Mouse (Mus musculus): Measurements from ENCODE around the gene Abcb9. TPM values are rescaled to one million over a fixed set of nuclear protein-coding genes. Genes with fewer than 3 reads are reported as not detected.
"Not testable (repeated sequence)": the region's sequence is repeated elsewhere in the genome, so short reads cannot be mapped to it uniquely, and the experiment has no call there.

Gene Abcb9
- polyA plus RNA-seq, 1 experiment from 2014 or later, result 13.4 TPM

DNA sequence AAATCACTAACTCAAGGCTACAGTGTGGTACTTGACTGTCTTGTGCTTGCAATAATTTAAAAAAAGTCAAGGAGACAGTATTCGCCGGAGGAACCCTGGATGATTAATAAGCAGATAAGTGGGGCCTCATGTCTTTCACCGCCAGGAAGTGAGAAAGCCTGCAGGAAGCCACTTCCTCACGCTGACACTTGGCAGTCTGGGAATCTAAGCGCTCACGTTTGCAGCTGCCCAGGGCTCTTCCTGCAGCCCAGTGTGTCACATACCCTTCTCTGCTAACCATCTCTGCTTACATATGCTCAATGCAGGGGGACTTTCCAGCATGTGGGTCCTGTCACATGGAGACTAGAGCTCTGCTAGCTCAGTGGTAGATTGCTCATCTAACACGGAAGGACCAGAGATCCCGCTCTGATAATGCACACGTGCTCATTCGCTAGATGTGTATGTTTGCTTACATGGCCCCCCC lies 20.7 kb downstream of the Abcb9 start:
- no peak for ATAC-seq
- H3K9me3 ChIP-seq (ENCODE audit: control insufficient read depth, low read length), result no peaks in the 10 kb centered on the region
- 76% methylated on average over 10 of the region's 10 CpGs for WGBS
- H3K4me3 ChIP-seq (replicated peaks; ENCODE audit: low read length), result no peak overlapping the region
- no peaks in the 10 kb centered on the region for H3K27me3 ChIP-seq (replicated peaks; ENCODE audit: control insufficient read depth, insufficient read depth, low read length)
- H3K36me3 ChIP-seq (ENCODE audit: control insufficient read depth, insufficient read depth), result no peaks in the 10 kb centered on the region
- no peak overlapping the region for H3K4me2 ChIP-seq (ENCODE audit: low read length)
- no peak overlapping the region for H3K9ac ChIP-seq (replicated peaks; ENCODE audit: low read depth, low read length)
- peaks cover 27% of the 10 kb centered on the region for H3K4me1 ChIP-seq (replicated peaks; ENCODE audit: control insufficient read depth, insufficient read depth, low read length)
- no peak overlapping the region for H3K27ac ChIP-seq (ENCODE audit: low read length)

DNA sequence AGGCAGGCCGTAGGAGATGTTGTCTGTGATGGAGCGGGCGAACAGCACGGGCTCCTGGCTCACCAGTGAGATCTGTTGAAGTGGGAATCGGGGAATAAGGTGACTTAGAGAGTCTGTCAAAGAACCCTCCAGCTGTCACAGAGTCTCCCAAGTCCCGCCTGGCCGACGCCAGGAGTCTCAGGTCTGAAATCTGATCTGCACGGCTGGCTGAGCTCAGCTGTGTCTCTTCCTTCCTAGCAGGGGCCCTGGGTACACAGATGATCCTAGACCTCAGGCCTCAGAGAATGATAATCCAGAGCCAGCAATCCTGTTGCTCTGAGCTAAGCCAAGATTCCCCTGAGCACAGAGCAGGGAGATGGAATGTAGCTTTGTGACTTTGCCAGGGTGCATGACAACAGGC lies 21.9 kb downstream of the Abcb9 start:
- H3K9ac ChIP-seq (replicated peaks; ENCODE audit: low read depth, low read length), result no peak overlapping the region
- no peaks in the 10 kb centered on the region for H3K36me3 ChIP-seq (ENCODE audit: control insufficient read depth, insufficient read depth)
- H3K27ac ChIP-seq (ENCODE audit: low read length), result no peak overlapping the region
- H3K9me3 ChIP-seq (ENCODE audit: control insufficient read depth, low read length), result no peaks in the 10 kb centered on the region
- H3K4me2 ChIP-seq (ENCODE audit: low read length), result no peak overlapping the region
- H3K4me1 ChIP-seq (replicated peaks; ENCODE audit: control insufficient read depth, insufficient read depth, low read length), result peaks cover 15% of the 10 kb centered on the region
- no peaks in the 10 kb centered on the region for H3K27me3 ChIP-seq (replicated peaks; ENCODE audit: control insufficient read depth, insufficient read depth, low read length)
- no peak overlapping the region for H3K4me3 ChIP-seq (replicated peaks; ENCODE audit: low read length)
- WGBS, result 63% methylated on average over 9 of the region's 9 CpGs
- no peak for ATAC-seq

DNA sequence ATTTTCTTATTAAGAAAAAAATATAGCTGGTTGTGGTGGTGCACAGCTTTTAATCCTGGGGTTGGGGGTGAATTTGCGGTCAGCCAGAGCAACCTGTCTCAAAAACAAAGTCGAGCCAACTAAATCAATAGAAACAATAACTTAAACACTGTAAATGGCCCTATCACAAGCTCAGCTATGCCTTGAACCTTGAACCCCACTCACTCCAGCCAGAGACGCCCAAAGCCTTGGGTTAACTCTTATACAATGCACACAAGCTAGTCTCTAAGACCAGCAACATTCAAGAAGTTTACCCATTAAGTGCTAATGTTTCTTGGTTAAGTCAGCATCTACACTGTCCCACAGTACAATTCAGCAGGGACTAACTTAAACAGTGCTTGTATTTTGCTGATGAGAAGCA lies 25.9 kb downstream of the Abcb9 start:
- Histone ChIP-seq H3K4me3 (replicated peaks; ENCODE audit: low read length) (no peak overlapping the region), H3K4me1 (replicated peaks; ENCODE audit: control insufficient read depth, insufficient read depth, low read length) (no peaks in the 10 kb centered on the region), H3K4me2 (ENCODE audit: low read length) (no peak overlapping the region), H3K9me3 (ENCODE audit: control insufficient read depth, low read length) (no peaks in the 10 kb centered on the region), H3K27ac (ENCODE audit: low read length) (no peak overlapping the region), H3K9ac (replicated peaks; ENCODE audit: low read depth, low read length) (no peak overlapping the region), H3K27me3 (replicated peaks; ENCODE audit: control insufficient read depth, insufficient read depth, low read length) (no peaks in the 10 kb centered on the region), H3K36me3 (ENCODE audit: control insufficient read depth, insufficient read depth) (no peaks in the 10 kb centered on the region)
- WGBS, result 88% methylated on average over 3 of the region's 3 CpGs
- no peak for ATAC-seq

DNA sequence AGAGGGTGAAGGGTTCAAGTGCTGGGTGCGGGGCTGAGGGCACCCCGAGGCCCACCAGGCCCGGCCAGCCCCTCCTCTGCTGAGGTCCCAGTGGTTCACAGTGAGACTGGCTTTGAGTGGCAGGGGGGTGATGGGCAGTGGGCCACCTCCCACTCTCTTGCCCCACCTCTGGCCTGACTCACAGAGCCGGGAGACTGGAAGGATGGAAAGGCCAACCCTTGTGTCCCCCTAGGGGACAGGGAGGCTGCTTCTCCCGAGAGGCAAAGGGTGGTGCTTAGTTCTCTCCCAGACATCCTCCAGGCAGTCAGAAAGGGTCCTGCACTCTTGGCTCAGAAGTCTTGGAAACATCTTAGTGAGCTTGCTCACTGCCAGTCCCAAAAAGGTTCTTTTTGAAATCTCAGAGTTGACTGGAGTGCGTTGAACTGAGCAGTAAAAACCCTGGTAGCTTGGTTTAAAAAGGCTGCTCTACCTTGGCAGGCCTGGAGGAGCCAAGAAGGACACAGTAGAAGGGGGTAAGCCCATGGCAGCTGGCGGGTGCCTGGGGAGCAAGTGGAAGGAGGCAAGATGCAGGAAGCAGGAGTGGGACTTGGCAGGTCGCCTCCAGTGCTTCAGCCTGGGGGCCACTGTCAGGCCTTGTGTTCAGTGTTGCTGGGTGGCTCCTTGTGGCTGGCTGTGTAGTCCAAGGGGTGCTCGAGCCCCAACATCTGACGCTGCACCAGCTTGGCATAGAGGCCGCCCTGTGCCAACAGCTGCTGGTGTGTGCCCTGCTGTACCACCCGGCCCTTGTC lies 33.4 kb downstream of the Abcb9 start:
- ATAC-seq, result no peak
- Histone ChIP-seq H3K27ac (ENCODE audit: low read length) (peak overlapping the region; percentile 53; the same call in 1 of the 2 replicates), H3K9me3 (ENCODE audit: control insufficient read depth, low read length) (no peaks in the 10 kb centered on the region), H3K27me3 (replicated peaks; ENCODE audit: control insufficient read depth, insufficient read depth, low read length) (no peaks in the 10 kb centered on the region), H3K4me1 (replicated peaks; ENCODE audit: control insufficient read depth, insufficient read depth, low read length) (peaks cover 8% of the 10 kb centered on the region), H3K4me2 (ENCODE audit: low read length) (no peak overlapping the region), H3K4me3 (replicated peaks; ENCODE audit: low read length) (no peak overlapping the region), H3K9ac (replicated peaks; ENCODE audit: low read depth, low read length) (no peak overlapping the region), H3K36me3 (ENCODE audit: control insufficient read depth, insufficient read depth) (no peaks in the 10 kb centered on the region)
- 66% methylated on average over 12 of the region's 12 CpGs for WGBS

DNA sequence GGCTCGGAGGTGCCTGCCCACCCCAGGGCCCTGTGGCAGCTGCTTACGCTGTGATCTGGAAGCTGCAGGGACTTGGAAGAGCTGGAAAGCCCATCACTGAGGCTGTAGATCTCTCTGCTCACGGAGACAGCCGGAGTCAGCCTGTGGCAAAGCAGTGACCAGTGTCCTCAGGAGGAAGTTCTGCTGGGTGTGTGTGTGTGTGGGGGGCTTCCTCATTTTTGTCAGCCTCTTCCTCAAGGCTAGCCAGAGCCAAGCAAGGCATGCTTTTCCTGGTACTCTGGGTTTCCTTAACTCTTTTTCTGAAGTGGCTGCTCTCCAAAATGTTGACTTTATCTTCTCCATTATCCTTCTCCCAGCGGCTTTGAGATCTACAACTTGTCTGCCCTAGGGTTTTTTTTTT lies 35.9 kb downstream of the Abcb9 start:
- H3K4me1 ChIP-seq (replicated peaks; ENCODE audit: control insufficient read depth, insufficient read depth, low read length), result peaks cover 8% of the 10 kb centered on the region
- no peaks in the 10 kb centered on the region for H3K36me3 ChIP-seq (ENCODE audit: control insufficient read depth, insufficient read depth)
- no peaks in the 10 kb centered on the region for H3K27me3 ChIP-seq (replicated peaks; ENCODE audit: control insufficient read depth, insufficient read depth, low read length)
- H3K4me2 ChIP-seq (ENCODE audit: low read length), result no peak overlapping the region
- 81% methylated on average over 5 of the region's 5 CpGs for WGBS
- H3K27ac ChIP-seq (ENCODE audit: low read length), result no peak overlapping the region
- H3K9ac ChIP-seq (replicated peaks; ENCODE audit: low read depth, low read length), result no peak overlapping the region
- H3K9me3 ChIP-seq (ENCODE audit: control insufficient read depth, low read length), result no peaks in the 10 kb centered on the region
- H3K4me3 ChIP-seq (replicated peaks; ENCODE audit: low read length), result no peak overlapping the region
- ATAC-seq, result no peak

DNA sequence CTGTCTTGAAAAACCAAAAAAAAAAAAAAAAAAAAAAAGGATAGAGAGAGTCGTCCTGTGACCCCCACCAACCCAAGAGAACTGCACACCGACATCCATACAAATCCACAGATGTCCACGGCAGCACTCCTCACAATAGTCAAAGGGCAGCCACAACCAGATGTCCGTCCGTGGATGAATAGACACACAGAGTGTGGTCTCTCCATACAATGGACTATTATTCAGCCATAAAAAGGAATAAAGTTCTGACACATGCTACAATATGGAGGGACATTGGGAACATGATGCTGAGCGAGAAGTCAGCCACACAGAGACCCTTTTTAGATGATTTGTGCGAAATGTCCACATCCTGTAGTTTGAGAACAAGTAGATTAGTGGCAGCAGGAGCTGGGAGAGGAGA lies 36.8 kb downstream of the Abcb9 start:
- no peak overlapping the region for H3K4me3 ChIP-seq (replicated peaks; ENCODE audit: low read length)
- peaks cover 8% of the 10 kb centered on the region for H3K4me1 ChIP-seq (replicated peaks; ENCODE audit: control insufficient read depth, insufficient read depth, low read length)
- H3K27me3 ChIP-seq (replicated peaks; ENCODE audit: control insufficient read depth, insufficient read depth, low read length), result no peaks in the 10 kb centered on the region
- no peak for ATAC-seq
- H3K4me2 ChIP-seq (ENCODE audit: low read length), result no peak overlapping the region
- WGBS, result 62% methylated on average over 7 of the region's 7 CpGs
- H3K9me3 ChIP-seq (ENCODE audit: control insufficient read depth, low read length), result no peaks in the 10 kb centered on the region
- no peak overlapping the region for H3K9ac ChIP-seq (replicated peaks; ENCODE audit: low read depth, low read length)
- H3K27ac ChIP-seq (ENCODE audit: low read length), result no peak overlapping the region
- H3K36me3 ChIP-seq (ENCODE audit: control insufficient read depth, insufficient read depth), result no peaks in the 10 kb centered on the region

DNA sequence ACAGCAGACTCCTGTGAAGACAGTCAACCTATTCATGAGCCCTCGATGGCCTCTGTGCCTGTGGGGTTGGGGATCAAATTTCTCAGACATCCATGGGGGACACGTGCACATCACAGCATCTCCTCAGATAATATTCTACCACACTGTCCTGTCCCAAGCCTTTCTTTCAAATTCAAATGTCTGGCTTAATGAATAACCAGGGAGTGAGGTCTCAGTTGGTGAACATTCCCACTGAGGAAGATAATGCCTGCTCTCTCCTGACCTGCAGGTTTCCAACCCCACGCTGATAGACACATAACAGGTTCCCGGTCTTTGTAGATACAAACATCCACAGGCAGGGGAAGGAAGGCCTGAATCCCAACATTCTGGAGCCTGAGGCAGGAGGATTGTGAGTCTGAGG lies 38.6 kb downstream of the Abcb9 start:
- H3K9me3 ChIP-seq (ENCODE audit: control insufficient read depth, low read length), result no peaks in the 10 kb centered on the region
- no peak overlapping the region for H3K4me2 ChIP-seq (ENCODE audit: low read length)
- peaks cover 1% of the 10 kb centered on the region; the same call in 1 of the 2 replicates for H3K4me1 ChIP-seq (replicated peaks; ENCODE audit: control insufficient read depth, insufficient read depth, low read length)
- ATAC-seq, result no peak
- H3K27ac ChIP-seq (ENCODE audit: low read length), result no peak overlapping the region
- no peak overlapping the region for H3K4me3 ChIP-seq (replicated peaks; ENCODE audit: low read length)
- H3K27me3 ChIP-seq (replicated peaks; ENCODE audit: control insufficient read depth, insufficient read depth, low read length), result no peaks in the 10 kb centered on the region
- no peaks in the 10 kb centered on the region for H3K36me3 ChIP-seq (ENCODE audit: control insufficient read depth, insufficient read depth)
- WGBS, result 49% methylated on average over 4 of the region's 4 CpGs
- H3K9ac ChIP-seq (replicated peaks; ENCODE audit: low read depth, low read length), result no peak overlapping the region

DNA sequence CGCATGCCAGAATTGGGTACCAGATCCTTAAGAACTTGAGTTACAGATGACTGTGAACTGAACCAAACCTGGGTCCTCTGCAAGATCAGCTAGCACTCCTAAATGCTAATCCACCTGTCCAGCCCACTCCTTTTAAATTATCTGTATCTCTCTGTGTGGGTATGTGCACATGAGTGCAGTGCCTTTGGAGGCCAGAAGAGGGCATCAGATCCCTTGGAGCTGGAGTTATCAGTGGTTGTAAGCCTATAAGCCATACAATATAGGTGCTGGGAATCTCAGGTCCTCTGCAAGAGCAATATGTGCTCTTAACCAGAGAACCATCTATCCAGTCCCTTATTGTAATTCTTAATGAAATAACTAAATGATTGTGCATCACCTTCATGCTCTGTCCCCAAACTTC lies 39.4 kb downstream of the Abcb9 start:
- Histone ChIP-seq H3K4me2 (ENCODE audit: low read length) (no peak overlapping the region), H3K4me3 (replicated peaks; ENCODE audit: low read length) (no peak overlapping the region), H3K9me3 (ENCODE audit: control insufficient read depth, low read length) (no peaks in the 10 kb centered on the region), H3K9ac (replicated peaks; ENCODE audit: low read depth, low read length) (no peak overlapping the region), H3K27ac (ENCODE audit: low read length) (no peak overlapping the region), H3K36me3 (ENCODE audit: control insufficient read depth, insufficient read depth) (no peaks in the 10 kb centered on the region), H3K4me1 (replicated peaks; ENCODE audit: control insufficient read depth, insufficient read depth, low read length) (no peaks in the 10 kb centered on the region), H3K27me3 (replicated peaks; ENCODE audit: control insufficient read depth, insufficient read depth, low read length) (no peaks in the 10 kb centered on the region)
- ATAC-seq, result no peak
- WGBS, result 97% methylated on average over 1 of the region's 1 CpGs

DNA sequence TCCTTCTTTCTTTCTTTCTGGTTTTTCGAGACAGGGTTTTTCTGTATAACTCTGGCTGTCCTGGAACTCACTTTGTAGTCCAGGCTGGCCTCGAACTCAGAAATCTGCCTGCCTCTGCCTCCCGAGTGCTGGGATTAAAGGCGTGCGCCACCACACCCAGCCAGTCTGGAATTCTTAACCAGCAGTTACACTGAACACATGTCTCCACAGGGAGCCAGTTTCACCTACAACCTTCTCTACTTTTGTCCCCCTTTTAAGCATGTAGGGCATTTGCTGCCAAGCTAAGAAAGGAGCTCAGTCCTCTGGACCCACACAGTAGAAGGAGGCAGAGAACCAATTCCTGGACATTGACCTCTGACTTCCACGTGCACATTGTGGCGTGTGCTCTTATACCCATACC lies 43.0 kb downstream of the Abcb9 start:
- ATAC-seq; H3K4me2 ChIP-seq (ENCODE audit: low read length); H3K4me1 ChIP-seq (replicated peaks; ENCODE audit: control insufficient read depth, insufficient read depth, low read length); H3K36me3 ChIP-seq (ENCODE audit: control insufficient read depth, insufficient read depth); H3K27me3 ChIP-seq (replicated peaks; ENCODE audit: control insufficient read depth, insufficient read depth, low read length); H3K9me3 ChIP-seq (ENCODE audit: control insufficient read depth, low read length); H3K4me3 ChIP-seq (replicated peaks; ENCODE audit: low read length); H3K9ac ChIP-seq (replicated peaks; ENCODE audit: low read depth, low read length); H3K27ac ChIP-seq (ENCODE audit: low read length): not testable (repeated sequence)
- 92% methylated on average over 7 of the region's 7 CpGs for WGBS

Measured in forebrain, embryonic 16.5 days (tissue).